Mouse (Mus musculus): ENCODE data around the gene Rhcg. TPM values are rescaled to one million over a fixed set of nuclear protein-coding genes. Genes with fewer than 3 reads are reported as not detected.

Rhcg gene
- polyA plus RNA-seq (2015; fragmentation: Nextera tagmentation; extraction: Ambion mirVana), result 0.20 TPM in 1 of 2 replicates, not detected in the other

DNA sequence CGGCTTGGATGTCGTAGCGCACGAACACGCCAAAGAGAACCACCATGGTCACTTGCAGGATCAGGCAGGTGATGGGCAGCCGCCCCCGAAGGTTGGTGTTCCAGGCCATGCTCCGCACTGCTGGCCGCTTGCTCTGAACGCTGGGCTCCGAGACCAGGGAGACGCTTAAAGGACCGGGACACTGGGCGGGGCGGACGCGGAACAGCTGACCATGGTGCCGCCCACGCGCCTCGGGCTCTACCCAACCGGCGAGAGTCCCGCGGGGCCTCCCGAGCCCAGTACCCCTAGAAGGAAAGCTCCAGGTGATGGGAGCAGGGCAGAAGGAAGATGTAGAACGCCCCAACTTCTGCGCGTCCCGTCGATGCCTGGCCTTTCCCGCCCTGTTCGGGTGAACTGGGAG lies at the start of gene Rhcg:
Gene Rhcg, minus strand, starts transcription at position 240 of the 400 bp plus-strand sequence.
- DNase-seq (no peak), ATAC-seq (no peak)
- Histone ChIP-seq H3K4me3 (ENCODE audit: low read depth, low read length) (no peak within 1 kb of the TSS), H3K9me3 (ENCODE audit: low read length) (no peaks in the 10 kb centered on the region), H3K9ac (replicated peaks) (no peak within 1 kb of the TSS), H3K27me3 (ENCODE audit: insufficient read depth, low read length) (peaks cover 26% of the 10 kb centered on the region), H3K4me1 (ENCODE audit: insufficient read depth) (no peaks in the 10 kb centered on the region), H3K27ac (ENCODE audit: low read depth) (no peak within 1 kb of the TSS), H3K36me3 (replicated peaks; ENCODE audit: insufficient read depth, low read length) (no peaks in the 10 kb centered on the region), H3K4me2 (ENCODE audit: low read depth, low read length) (no peak within 1 kb of the TSS; the same call in 1 of the 2 replicates)
- 12% methylated on average over 33 of the region's 33 CpGs for WGBS (ENCODE audit: insufficient replicate concordance)
- no peak for TF ChIP-seq CTCF (IDR thresholded peaks at IDR 0.05; ENCODE audit: low read depth)
- TF ChIP-seq EP300 (IDR thresholded peaks at IDR 0.05; ENCODE audit: low read depth), result no peak

DNA sequence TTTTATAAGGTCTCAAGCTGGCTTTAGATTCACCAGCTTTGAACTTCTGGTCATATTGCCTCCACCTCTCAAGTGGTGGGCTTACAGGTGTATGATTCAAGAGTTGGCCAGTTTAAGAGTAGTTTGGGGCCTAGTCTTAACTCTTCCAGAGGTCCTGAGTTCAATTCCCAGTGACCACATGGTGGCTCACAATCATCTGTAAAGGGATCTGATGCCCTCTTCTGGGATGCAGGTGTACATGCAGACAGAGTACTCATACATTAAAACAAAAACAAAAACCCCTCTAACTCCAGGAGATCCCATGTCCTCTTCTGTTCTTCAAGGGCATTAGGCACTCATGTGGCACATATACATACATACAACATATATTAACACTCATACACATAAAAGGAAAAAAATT lies 49.2 kb upstream of the Rhcg start:
- peaks cover 10% of the 10 kb centered on the region; the same call in 1 of the 2 replicates for H3K4me1 ChIP-seq (ENCODE audit: insufficient read depth)
- DNase-seq (no peak), ATAC-seq (no peak)
- no peak overlapping the region for H3K4me2 ChIP-seq (ENCODE audit: low read depth, low read length)
- no peak overlapping the region for H3K27ac ChIP-seq (ENCODE audit: low read depth)
- no peaks in the 10 kb centered on the region for H3K9me3 ChIP-seq (ENCODE audit: low read length)
- H3K9ac ChIP-seq (replicated peaks), result no peak overlapping the region
- no peaks in the 10 kb centered on the region for H3K27me3 ChIP-seq (ENCODE audit: insufficient read depth, low read length)
- TF ChIP-seq EP300 (IDR thresholded peaks at IDR 0.05; ENCODE audit: low read depth) (no peak), CTCF (IDR thresholded peaks at IDR 0.05; ENCODE audit: low read depth) (peak; percentile 24)
- H3K4me3 ChIP-seq (ENCODE audit: low read depth, low read length), result no peak overlapping the region
- peaks cover 45% of the 10 kb centered on the region for H3K36me3 ChIP-seq (replicated peaks; ENCODE audit: insufficient read depth, low read length)

DNA sequence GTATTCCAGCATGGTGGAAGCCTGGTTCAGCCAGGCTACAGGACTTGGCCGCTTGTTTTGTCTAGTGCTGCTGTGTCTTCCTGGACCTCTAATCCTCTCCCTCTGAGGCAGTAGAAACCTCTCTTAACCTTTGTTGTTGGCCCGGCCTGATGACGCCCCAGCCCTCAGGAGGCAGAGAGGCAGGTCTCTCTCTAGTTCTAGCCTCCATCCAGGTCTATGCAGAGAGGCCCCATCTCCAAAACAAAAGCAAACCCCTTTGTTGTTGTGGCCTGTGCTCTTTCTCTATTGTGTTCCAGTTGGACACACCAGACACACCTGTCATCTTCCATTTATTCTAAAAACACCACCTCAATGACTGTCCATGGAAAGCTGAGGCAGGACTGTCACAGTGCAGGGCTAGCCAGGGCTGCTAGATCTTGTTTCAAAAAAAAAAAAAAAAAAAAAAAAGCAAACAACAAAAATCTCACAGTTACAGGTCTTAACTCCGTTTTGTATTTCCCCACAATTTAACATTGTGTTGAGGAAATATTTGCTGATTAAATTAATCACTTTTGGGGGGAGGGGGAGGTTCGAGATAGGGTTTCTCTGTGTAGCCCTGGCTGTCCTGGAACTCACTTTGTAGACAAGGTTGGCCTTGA lies 43.9 kb upstream of the Rhcg start:
- Histone ChIP-seq H3K27ac (ENCODE audit: low read depth) (no peak overlapping the region), H3K36me3 (replicated peaks; ENCODE audit: insufficient read depth, low read length) (peaks cover 7% of the 10 kb centered on the region), H3K9ac (replicated peaks) (peak overlapping the region; percentile 93), H3K4me3 (ENCODE audit: low read depth, low read length) (peak overlapping the region; percentile 100), H3K9me3 (ENCODE audit: low read length) (no peaks in the 10 kb centered on the region), H3K4me2 (ENCODE audit: low read depth, low read length) (peak overlapping the region; percentile 99), H3K27me3 (ENCODE audit: insufficient read depth, low read length) (no peaks in the 10 kb centered on the region), H3K4me1 (ENCODE audit: insufficient read depth) (peaks cover 22% of the 10 kb centered on the region; the same call in 1 of the 2 replicates)
- peak; percentile 15 for DNase-seq
- WGBS (ENCODE audit: insufficient replicate concordance), result 6% methylated on average over 5 of the region's 5 CpGs
- ATAC-seq, result no peak
- TF ChIP-seq EP300 (IDR thresholded peaks at IDR 0.05; ENCODE audit: low read depth), result no peak
- TF ChIP-seq CTCF (IDR thresholded peaks at IDR 0.05; ENCODE audit: low read depth), result no peak

DNA sequence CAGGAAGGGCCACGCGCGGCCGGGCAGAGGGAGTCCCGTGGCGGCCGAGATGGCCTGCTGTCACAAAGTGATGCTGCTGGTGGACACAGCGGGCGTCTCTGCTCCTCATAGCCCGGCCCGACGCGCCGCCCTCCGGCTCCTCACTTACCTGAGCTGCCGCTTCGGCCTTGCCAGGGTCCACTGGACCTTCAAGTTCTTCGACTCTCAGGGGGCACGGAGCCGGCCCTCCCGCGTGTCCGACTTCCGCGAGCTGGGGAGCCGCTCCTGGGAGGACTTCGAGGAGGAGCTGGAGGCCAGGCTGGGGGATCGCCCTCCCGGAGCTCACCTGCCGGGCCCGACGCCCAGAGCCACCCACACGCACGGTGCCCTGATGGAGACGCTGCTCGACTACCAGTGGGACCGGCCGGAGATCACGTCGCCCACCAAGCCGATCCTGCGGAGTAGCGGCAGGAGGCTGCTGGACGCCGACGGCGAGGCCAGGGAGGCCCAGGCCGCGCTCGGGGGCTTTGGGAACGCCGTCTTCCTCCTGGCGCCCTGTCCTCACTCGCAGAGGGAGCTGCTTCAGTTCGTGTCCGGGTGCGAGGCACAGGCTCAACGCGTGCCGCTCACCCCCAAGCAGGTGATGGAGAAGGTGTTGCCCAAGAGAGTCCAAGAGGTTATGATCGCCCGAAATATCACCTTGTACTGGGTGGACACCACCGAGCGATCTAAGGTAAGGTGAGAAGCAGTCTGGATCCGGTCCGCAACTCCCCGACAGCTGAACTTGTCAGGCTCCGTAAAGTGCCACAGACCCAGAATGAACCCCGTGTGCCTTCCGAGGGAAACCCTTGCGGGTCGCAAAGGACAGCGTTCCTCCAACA lies 43.1 kb upstream of the Rhcg start:
- peaks cover 22% of the 10 kb centered on the region; the same call in 1 of the 2 replicates for H3K4me1 ChIP-seq (ENCODE audit: insufficient read depth)
- H3K27me3 ChIP-seq (ENCODE audit: insufficient read depth, low read length), result no peaks in the 10 kb centered on the region
- 1% methylated on average over 72 of the region's 73 CpGs for WGBS (ENCODE audit: insufficient replicate concordance)
- H3K27ac ChIP-seq (ENCODE audit: low read depth), result peak overlapping the region; percentile 51; the same call in 1 of the 2 replicates
- H3K4me2 ChIP-seq (ENCODE audit: low read depth, low read length), result peak overlapping the region; percentile 99
- peak overlapping the region; percentile 93 for H3K9ac ChIP-seq (replicated peaks)
- peak; percentile 35 for ATAC-seq
- TF ChIP-seq EP300 (IDR thresholded peaks at IDR 0.05; ENCODE audit: low read depth), result no peak
- TF ChIP-seq CTCF (IDR thresholded peaks at IDR 0.05; ENCODE audit: low read depth), result no peak
- no peaks in the 10 kb centered on the region for H3K9me3 ChIP-seq (ENCODE audit: low read length)
- H3K36me3 ChIP-seq (replicated peaks; ENCODE audit: insufficient read depth, low read length), result peaks cover 1% of the 10 kb centered on the region
- H3K4me3 ChIP-seq (ENCODE audit: low read depth, low read length), result peak overlapping the region; percentile 100
- no peak for DNase-seq

DNA sequence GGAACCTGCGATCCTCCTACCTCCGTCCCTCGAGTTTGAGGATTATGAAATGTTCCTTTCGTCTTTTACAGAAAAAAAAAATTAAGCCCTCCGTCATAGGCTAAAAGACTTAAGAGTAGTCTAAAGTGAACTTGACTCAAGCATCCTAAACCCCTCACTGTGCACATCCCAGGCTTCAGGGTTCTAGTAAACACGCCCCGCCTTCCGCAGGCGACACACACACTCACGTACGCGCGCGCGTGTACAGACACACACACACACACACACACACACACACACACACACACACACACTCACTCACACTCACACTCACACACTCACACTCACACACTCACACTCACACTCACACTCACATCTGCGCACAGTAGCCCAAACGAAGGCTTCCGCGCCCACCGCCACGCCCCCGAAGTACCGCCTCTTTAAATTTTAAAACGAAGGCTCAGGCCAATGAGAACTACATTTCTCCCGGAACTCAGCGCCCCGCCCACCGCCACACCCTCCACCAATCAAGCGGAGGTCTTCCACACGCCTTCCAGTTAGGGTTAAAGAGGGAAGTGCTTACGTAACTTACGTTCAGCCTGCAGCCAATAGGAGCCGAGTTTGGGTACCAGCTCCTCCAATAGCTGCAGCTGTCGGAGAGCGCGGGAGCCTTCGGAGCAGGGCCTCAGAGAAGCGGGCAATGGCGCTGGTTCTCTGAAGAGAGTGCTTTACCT lies 42.3 kb upstream of the Rhcg start, which contains the start of gene Ticrr:
Gene Ticrr, plus strand, starts transcription at position 619 of the 713 bp plus-strand sequence.
- peak within 1 kb of the TSS; percentile 51; the same call in 1 of the 2 replicates for H3K27ac ChIP-seq (ENCODE audit: low read depth)
- peak; percentile 100 for ATAC-seq
- peak within 1 kb of the TSS; percentile 93 for H3K9ac ChIP-seq (replicated peaks)
- under 1% methylated on average over 39 of the region's 39 CpGs for WGBS (ENCODE audit: insufficient replicate concordance)
- H3K4me3 ChIP-seq (ENCODE audit: low read depth, low read length), result peak within 1 kb of the TSS; percentile 100
- TF ChIP-seq CTCF (IDR thresholded peaks at IDR 0.05; ENCODE audit: low read depth), result no peak
- peak; percentile 48; the same call in 1 of the 2 replicates for TF ChIP-seq EP300 (IDR thresholded peaks at IDR 0.05; ENCODE audit: low read depth)
- H3K36me3 ChIP-seq (replicated peaks; ENCODE audit: insufficient read depth, low read length), result no peaks in the 10 kb centered on the region
- peak; percentile 99 for DNase-seq
- peaks cover 22% of the 10 kb centered on the region; the same call in 1 of the 2 replicates for H3K4me1 ChIP-seq (ENCODE audit: insufficient read depth)
- peak within 1 kb of the TSS; percentile 99 for H3K4me2 ChIP-seq (ENCODE audit: low read depth, low read length)
- H3K9me3 ChIP-seq (ENCODE audit: low read length), result no peaks in the 10 kb centered on the region
- no peaks in the 10 kb centered on the region for H3K27me3 ChIP-seq (ENCODE audit: insufficient read depth, low read length)

Measured in liver, postnatal 0 days (tissue).